Comparison of ENCODE assay signal across 9 mouse cellular contexts in the genomic region with DNA sequence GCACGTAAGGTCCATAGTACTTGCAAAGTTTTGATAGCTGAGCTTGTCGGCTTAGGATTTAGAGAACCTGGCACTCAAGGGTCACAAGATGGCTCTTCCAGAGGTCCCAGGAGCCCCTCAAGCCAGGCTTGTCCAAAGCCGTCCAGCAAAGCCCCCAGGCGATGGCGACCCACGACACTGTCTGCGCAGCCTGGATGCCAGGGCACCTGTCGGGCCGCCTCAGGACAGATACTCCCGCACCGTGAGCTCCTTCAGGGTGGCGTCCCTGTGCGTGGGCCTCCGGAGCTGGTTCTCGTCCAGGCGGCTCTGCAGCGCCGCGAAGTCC. TPM values are rescaled to one million over a fixed set of nuclear protein-coding genes. Genes with fewer than 3 reads are reported as not detected.
DNase-seq lines count a peak whose midpoint lies in the region; ATAC-seq and TF ChIP-seq lines count a peak whose summit lies in the region.
"Had no signal": no experiment of that assay in that cellular context is flagged by ENCODE, and none has a peak within 500 bp of the region (broad histone marks: within the 10 kb centered on the region; RNA-seq: fewer than 3 reads in every experiment).

No protein-coding gene starts in this region.

- H3K27ac ChIP-seq in heart, embryonic 15.5 days, result no peak overlapping the region
- H3K27ac ChIP-seq in cortical plate, adult 2 months (ENCODE audit: insufficient read depth, low read length), result no peak overlapping the region
- H3K27ac ChIP-seq in hindbrain, embryonic 13.5 days, result peak overlapping the region; percentile 86
- H3K27ac ChIP-seq in midbrain, embryonic 13.5 days, result peak overlapping the region; percentile 63
- H3K27ac ChIP-seq: macrophage had no signal

- peak overlapping the region; percentile 95 for H3K4me2 ChIP-seq in heart, embryonic 15.5 days
- peak overlapping the region; percentile 84 for H3K4me2 ChIP-seq in hindbrain, embryonic 13.5 days
- peak overlapping the region; percentile 73 for H3K4me2 ChIP-seq in midbrain, embryonic 13.5 days (replicated peaks)

- no peak for ATAC-seq in heart, embryonic 15.5 days (replicated peaks; ENCODE audit: insufficient number of reproducible peaks, insufficient read depth, low FRiP score, low read depth)
- ATAC-seq in hindbrain, embryonic 13.5 days (ENCODE audit: low FRiP score), result no peak; the same call in 1 of the 2 replicates
- ATAC-seq in midbrain, embryonic 13.5 days, result no peak

- H3K9me3 ChIP-seq in heart, embryonic 15.5 days (replicated peaks), result no peaks in the 10 kb centered on the region
- H3K9me3 ChIP-seq in hindbrain, embryonic 13.5 days, result no peaks in the 10 kb centered on the region
- H3K9me3 ChIP-seq in midbrain, embryonic 13.5 days, result no peaks in the 10 kb centered on the region

- no peaks in the 10 kb centered on the region for H3K36me3 ChIP-seq in heart, embryonic 15.5 days
- no peaks in the 10 kb centered on the region for H3K36me3 ChIP-seq in hindbrain, embryonic 13.5 days
- no peaks in the 10 kb centered on the region for H3K36me3 ChIP-seq in midbrain, embryonic 13.5 days

- H3K9ac ChIP-seq in heart, embryonic 15.5 days, result peak overlapping the region; percentile 52
- H3K9ac ChIP-seq in hindbrain, embryonic 13.5 days, result peak overlapping the region; percentile 82
- peak overlapping the region; percentile 61 for H3K9ac ChIP-seq in midbrain, embryonic 13.5 days (replicated peaks)

- no peak for TF ChIP-seq CTCF in cortical plate, adult 2 months (IDR thresholded peaks at IDR 0.05; ENCODE audit: extremely low read depth, insufficient read depth, low read length)

- no peak for TF ChIP-seq POLR2A in cortical plate, adult 2 months (IDR thresholded peaks at IDR 0.05; ENCODE audit: extremely low read depth, insufficient read depth, low read length)

- DNase-seq in heart, postnatal 14 days, result no peak
- no peak for DNase-seq in right cerebral cortex, postnatal 25 days
- DNase-seq in kidney, postnatal 25 days, result no peak
- DNase-seq in yolk sac, embryonic 10.5 days (ENCODE audit: low spot score), result no peak

- intact Hi-C loops in heart, postnatal 14 days (cut with DNase I), result loop anchor here (5.0 kb wide), 1 partner anchor 70 kb away; a partner anchor contains a TSS

- peaks cover 53% of the 10 kb centered on the region for H3K27me3 ChIP-seq in heart, embryonic 15.5 days
- H3K27me3 ChIP-seq in hindbrain, embryonic 13.5 days, result peaks cover 44% of the 10 kb centered on the region
- peaks cover 49% of the 10 kb centered on the region for H3K27me3 ChIP-seq in midbrain, embryonic 13.5 days

- H3K4me3 ChIP-seq in heart, embryonic 15.5 days, result peak overlapping the region; percentile 58
- peak overlapping the region; percentile 38 for H3K4me3 ChIP-seq in cortical plate, adult 2 months (ENCODE audit: insufficient read depth, low read length)
- H3K4me3 ChIP-seq in hindbrain, embryonic 13.5 days, result peak overlapping the region; percentile 53
- H3K4me3 ChIP-seq in midbrain, embryonic 13.5 days (replicated peaks), result peak overlapping the region; percentile 44

- WGBS in heart, embryonic 15.5 days, result 15% methylated on average over 19 of the region's 19 CpGs
- 12% methylated on average over 19 of the region's 19 CpGs for WGBS in hindbrain, embryonic 13.5 days
- 13% methylated on average over 19 of the region's 19 CpGs for WGBS in midbrain, embryonic 13.5 days

- peaks cover 7% of the 10 kb centered on the region for H3K4me1 ChIP-seq in heart, embryonic 15.5 days (replicated peaks)
- H3K4me1 ChIP-seq in cortical plate, adult 2 months (ENCODE audit: control insufficient read depth, insufficient read depth, low read length), result peaks cover 3% of the 10 kb centered on the region; the same call in 1 of the 2 replicates
- H3K4me1 ChIP-seq in hindbrain, embryonic 13.5 days (replicated peaks), result peaks cover 20% of the 10 kb centered on the region
- peaks cover 17% of the 10 kb centered on the region for H3K4me1 ChIP-seq in midbrain, embryonic 13.5 days (replicated peaks)

RNA-seq across cellular contexts. Expression of a gene that starts 9.0 kb away (rescaled TPM):
- 2.3 and 2.9 TPM in 2 replicates for polyA plus RNA-seq in heart, embryonic 15.5 days (2015; fragmentation: Nextera tagmentation; extraction: Ambion mirVana)
- total RNA-seq in heart, postnatal 14 days (2021), result 1 to 10 TPM in 1 of 2 experiments, under 1 TPM in 1; 0.98 to 1.5 TPM
- 1.1 and 1.6 TPM in 2 replicates for polyA plus RNA-seq in cortical plate, adult 2 months (2012; rRNA removed)
- polyA plus RNA-seq in hindbrain, embryonic 13.5 days (2015; fragmentation: Nextera tagmentation; extraction: Ambion mirVana), result 1.2 and 1.3 TPM in 2 replicates
- polyA plus RNA-seq in midbrain, embryonic 13.5 days (2015; fragmentation: Nextera tagmentation; extraction: Ambion mirVana), result 0.90 and 1.1 TPM in 2 replicates

RNA-seq across cellular contexts. Expression of a gene that starts 20.2 kb away (rescaled TPM):
- polyA plus RNA-seq in heart, embryonic 15.5 days (2015; fragmentation: Nextera tagmentation; extraction: Ambion mirVana), result 0.06 and 0.15 TPM in 2 replicates
- total RNA-seq in heart, postnatal 14 days (2021), result 1 to 10 TPM; 1.2 to 1.4 TPM
- polyA plus RNA-seq in cortical plate, adult 2 months (2012; rRNA removed), result 0.13 and 0.31 TPM in 2 replicates
- polyA plus RNA-seq in hindbrain, embryonic 13.5 days (2015; fragmentation: Nextera tagmentation; extraction: Ambion mirVana), result 0.08 and 0.12 TPM in 2 replicates
- polyA plus RNA-seq in midbrain, embryonic 13.5 days (2015; fragmentation: Nextera tagmentation; extraction: Ambion mirVana), result 0.06 and 0.08 TPM in 2 replicates

Comparison
In these comparisons a context has a peak if more than half of its experiments do, and no peak if none do; other contexts are left out.
1. H3K27ac ChIP-seq: peak in hindbrain, embryonic 13.5 days (single experiment) and midbrain, embryonic 13.5 days (single experiment); none in heart, embryonic 15.5 days (single experiment) and cortical plate, adult 2 months (single experiment).
2. Peak in every context shown above with its lines, with median percentiles within 50 percentile points of each other: H3K4me2 ChIP-seq, H3K4me3 ChIP-seq and H3K9ac ChIP-seq.